Mouse (Mus musculus) gastrocnemius, postnatal 10 days (tissue): ENCODE measurements at regions not wholly inside any gene's neighbourhood (a gene's known extent, or its start where the extent isn't known, plus 50 kb on each side); places are given as distances from the start of the nearest gene placed in this dataset.
"Not testable (repeated sequence)": the region's sequence is repeated elsewhere in the genome, so short reads cannot be mapped to it uniquely, and the experiment has no call there.

Source experiments
- DNase-seq: peaks from one replicate; pipeline ENCODE4 v3.0.0; 2021; ENCODE audit warnings: mixed read lengths

DNA sequence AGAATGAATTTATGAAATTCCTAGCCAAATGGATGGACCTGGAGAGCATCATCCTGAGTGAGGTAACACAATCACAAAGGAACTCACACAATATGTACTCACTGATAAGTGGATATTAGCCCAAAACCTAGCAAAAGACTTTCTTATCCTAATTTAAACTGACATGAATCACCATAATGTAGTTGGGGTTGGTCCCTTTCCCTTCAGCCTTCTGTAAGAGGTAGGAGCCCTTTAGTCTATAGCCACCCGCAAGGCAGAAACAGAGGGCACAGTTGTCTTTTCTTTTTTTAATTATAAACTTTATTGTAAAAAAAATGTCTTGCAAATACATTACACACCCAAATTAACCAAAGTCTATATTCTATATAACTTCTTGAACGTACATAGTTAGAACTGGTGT lies 81.3 kb downstream of the Ogfrl1 start:
- not testable (repeated sequence) for DNase-seq

- DNase-seq: not testable (repeated sequence)
Measured at GRCm38 (mm10) chr1:23314863-23315262, 82.7 kb downstream of the Ogfrl1 start.

- DNase-seq: no peak
Measured at GRCm38 (mm10) chr1:23292718-23293117, 104.9 kb downstream of the Ogfrl1 start.

GRCm38 (mm10) chr1:23286741-23287140 lies 110.8 kb downstream of the Ogfrl1 start:
- DNase-seq: peak; percentile 20

DNA sequence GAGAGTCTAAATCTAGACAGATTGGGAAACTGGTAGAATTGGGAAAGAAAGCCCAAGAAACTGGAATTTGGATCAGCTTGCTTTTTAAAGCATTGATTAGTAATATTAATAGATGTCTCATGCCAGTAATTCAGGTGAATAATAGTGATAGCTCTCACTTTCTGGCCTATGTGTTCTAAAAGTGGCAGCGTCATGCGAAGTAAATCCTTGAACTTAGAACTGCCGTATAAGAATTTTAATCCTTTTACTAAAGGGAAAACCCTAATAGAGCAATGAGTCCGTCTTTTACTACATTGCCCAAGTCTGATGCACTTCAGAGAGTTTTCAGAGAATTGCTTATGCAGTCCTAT lies 114.7 kb downstream of the Ogfrl1 start:
- DNase-seq: no peak

DNA sequence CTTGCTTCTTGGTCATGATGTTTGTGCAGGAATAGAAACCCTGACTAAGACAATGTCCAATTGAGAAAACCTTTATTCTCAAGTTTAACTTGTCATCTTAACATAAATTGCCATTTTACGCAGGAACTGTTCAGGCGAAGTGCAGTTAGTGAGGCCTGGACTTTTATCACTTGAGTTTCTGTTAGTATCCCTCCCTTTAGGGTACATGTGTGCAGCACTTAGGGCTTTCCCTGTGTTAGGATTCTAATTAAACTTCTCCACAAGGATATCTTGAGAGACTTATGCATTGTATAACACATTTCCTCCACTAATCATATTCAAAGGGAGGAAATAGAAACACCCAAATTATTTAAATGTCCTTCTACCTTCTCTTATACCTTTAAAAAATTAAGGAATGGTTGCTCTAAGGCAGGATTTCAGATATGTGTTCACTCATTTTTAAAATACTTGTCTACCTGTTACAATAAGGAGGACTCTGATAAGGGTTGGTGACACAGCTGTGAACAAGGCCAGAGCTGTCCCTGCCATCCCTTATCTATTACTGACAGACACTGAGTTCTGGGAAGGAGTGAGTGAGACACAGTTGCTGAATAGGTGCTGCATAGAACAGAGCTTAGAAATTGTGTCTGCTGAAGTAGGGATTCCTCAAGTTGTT lies 115.2 kb downstream of the Ogfrl1 start:
- DNase-seq: no peak

GRCm38 (mm10) chr1:23279827-23280226 lies 117.7 kb downstream of the Ogfrl1 start:
- DNase-seq: no peak

DNA sequence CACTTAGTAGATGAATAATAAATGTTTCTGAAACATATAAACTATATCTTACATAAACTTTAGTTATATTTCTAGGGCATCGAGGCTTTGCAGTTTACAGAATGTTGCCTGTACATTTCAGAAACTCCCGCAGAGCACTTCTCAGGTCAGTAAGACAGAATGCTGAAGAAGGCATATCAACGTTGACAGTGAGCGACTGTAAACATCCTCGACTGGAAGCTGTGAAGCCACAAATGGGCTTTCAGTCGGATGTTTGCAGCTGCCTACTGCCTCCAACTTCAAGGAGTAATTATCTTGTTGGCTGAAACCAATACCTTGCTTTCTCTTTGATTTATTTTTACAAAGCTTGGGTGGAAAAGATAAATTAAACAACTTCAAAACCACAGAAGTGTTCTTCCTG lies 125.5 kb downstream of the Ogfrl1 start:
- no peak for DNase-seq

DNA sequence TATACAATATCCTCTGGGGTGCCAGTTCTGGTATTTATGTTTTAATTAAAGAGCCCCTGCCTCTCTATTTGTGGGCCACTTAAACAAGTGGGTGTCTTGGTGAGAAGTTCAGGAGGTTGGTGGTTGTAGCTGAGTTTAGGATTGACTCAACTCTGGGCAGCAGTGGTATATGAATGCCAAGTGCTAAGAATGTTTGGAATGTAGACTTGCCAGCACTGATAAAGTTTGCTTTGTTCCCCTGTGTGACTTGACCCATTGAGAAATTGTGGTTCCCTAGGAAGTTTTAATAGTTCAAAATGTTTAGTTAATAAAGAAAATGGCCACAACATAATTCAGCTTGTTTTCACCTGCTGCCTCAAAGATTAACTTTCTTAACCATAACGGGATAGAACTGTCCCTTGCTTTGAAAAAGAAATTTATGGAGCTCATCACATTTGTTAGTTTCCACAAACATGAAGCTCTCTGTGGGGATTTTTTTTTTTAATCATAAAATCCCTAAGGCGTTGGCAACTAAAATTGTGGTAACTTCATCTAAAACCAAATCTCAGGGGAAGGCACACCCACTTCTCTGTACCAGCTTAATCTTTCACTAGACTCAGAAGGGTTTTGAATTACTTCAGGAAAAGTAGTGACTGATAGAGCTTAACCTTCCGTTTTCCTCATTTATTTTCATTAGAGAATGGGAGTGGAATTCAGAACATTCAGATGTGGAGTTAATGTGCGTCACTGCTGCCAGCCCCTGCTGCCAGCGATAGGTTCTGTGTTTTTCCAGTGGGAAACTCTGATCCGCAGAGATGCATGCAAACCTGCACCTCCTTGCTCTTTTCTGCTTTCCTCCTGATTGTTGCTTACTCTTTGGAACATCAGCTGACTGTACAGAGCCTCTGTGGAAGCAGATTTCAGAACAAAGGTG lies 126.4 kb downstream of the Ogfrl1 start:
- no peak for DNase-seq

GRCm38 (mm10) chr1:23268062-23268461 lies 129.5 kb downstream of the Ogfrl1 start:
- no peak for DNase-seq

DNA sequence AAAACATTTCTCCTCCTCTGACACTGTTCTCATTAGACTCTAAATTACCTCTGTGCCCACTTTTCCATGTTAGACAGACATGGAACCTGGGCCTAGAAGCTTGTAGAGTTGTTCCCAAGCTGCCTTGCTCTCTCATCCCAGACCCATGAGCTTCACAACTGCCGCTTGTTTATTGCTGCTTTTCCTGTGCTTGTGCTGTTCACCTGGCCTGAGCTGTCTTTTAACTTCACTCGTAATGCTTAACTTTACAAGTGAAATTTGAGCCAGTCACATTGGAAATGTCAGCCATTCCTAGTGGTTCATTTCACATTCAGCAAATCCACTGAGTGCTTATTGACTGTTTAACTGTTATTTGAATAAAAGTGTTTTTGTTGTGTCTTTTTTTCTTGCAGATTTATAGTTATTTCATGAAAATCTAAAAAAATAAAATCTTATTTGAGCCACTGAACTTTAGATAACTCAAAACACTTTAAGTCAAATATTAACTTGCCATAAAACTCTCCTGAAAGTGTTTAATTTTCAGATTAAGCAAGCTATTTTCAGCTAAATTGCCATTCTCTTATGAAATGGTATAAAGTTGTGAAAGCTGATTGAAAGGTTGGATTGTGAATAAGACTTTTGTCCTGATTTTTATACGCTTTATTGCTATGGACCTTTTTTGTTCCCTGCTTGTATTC lies 131.9 kb downstream of the Ogfrl1 start:
- no peak for DNase-seq

DNA sequence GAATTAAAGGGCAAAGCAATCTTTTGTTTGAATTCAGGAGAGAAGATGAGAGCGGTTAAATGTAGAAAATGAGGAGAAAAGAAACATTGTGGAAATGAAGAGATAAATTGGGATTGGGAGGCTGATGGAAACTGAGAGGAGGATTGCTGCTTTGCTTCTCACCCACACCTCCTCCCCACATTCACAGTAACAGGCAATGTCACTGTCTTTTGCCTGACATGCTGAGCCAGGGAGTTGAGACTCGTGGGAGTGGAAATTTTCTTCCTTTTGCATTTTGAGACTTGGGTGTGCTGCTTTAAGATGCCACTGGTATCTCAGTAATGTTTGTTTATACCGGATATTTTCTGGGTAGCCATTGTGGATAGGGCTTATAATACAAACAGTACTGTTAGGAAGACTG lies 133.3 kb downstream of the Ogfrl1 start:
- no peak for DNase-seq

GRCm38 (mm10) chr1:23263798-23264197 lies 133.8 kb downstream of the Ogfrl1 start:
- DNase-seq: no peak

- DNase-seq: no peak
Measured at GRCm38 (mm10) chr1:23261652-23262051, 135.9 kb downstream of the Ogfrl1 start.

DNA sequence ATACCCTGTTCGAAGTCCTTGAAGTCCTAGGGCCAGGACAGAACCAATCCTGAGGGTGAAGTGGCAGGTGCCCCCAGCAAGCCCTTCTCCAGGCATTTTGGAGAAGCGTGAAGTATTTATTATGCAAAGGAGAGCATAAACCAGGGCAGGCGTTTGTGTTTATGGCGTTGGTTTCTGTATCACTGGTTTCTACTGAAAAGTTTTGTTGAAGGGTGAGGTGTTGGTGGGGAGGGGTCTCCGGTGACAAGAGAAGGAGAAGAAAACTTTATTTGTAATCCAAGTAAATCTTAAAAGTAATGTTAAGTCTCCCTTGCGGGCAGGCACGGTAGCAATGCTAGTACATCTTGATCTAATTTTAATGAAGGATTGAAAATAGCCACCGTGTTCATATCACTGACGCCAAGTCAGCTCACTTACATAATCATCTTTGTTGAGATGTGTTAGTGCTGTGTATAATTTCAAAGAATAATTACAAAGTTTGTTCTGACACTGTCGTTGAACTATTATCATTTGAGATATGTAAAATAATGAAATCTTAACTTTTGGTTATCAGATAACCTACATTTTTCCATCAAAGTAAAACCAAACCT lies 140.2 kb downstream of the Ogfrl1 start:
- DNase-seq: no peak

GRCm38 (mm10) chr1:23256630-23257001 lies 141.0 kb downstream of the Ogfrl1 start:
- DNase-seq: peak; percentile 77

DNA sequence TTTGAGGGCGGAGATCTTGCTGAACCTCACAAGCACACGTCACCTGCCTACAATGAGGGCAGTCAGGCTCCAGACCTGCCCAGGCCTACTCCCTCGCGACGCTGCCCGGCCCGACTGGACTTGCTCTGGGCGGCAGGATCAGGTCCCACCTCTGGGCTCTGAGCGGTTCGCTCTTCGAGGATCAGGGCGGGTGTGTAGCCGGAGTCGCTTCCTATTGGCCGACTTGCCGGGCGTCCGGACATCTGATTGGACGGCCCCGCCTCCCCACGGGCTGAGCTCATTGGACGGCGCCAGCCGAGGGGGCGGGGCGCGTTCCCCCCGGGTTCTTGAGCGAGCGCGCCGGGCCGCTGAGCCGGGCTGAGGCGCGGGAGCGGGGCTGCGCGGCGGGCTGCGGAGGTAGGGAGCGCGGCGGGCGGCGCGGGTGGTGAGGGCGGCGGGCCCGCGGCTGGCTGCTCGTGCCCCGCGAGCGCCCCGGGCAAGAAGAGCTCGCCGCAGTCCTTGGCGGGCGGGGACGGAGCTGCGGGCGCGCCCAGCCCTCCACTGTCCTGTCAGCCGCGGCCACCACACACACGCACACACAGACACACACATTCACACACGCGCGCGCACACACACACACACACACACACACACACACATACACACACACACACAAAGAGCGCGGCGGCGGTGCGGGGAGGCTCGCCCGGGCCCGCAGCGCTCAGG lies 141.5 kb downstream of the Ogfrl1 start:
- DNase-seq: peak; percentile 97

DNA sequence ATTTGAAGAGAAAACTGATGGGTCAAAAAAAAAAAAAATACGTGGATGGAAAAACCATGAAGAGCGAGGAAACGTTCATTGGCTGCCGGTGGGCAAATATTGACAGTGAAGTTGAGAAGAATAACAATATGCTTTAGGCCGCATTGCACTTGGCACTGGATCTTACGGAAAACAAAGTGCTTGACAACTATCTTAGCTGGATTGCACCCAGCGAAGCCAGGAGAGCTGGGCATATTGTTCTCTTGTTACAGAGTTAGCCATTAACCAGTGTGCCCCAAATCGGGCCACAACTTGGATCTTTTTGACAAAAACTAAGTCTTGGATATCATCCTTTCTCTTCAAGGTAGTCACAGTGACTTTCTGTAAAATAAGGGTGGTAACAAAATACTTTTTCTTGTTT lies 143.3 kb downstream of the Ogfrl1 start:
- DNase-seq: no peak

DNA sequence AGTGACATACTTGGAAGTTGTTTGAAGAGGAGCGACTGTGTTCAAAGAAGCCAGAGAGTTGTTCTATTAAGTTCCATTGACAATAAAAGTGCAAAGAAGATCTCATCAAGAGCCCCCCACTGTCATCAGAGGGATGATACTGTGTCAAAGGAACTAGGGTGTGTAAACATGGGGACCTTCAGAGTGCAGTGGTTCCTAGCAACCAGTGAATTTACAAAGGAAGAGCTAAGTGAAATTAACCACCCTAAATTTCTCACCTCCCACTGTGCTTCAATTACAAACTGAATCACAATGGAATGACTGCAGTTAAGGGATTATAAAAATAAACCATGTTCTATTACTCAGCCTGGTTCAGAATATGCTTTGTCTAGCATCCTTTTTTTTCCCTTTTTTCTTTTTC lies 129.5 kb upstream of the 4933415F23Rik start:
- no peak for DNase-seq

DNA sequence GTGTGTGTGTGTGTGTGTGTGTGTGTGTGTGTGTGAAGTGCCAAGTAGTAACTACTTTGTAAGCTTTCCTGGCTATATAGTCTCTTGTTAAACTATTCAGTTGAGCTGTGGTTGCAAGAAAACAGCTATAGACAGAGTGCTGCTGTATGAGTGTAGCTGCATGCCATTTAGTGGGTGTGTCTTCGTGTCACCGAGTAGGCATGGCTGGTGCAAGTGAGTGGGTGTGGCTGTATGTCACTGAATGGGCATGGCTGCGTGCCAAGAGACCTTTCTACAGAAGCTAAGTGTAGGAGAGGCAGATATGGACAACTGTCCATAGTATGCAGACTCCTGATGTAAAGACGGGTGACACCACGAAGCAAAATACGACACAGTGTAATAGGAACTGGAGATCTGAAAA lies 126.4 kb upstream of the 4933415F23Rik start:
- no peak for DNase-seq

DNA sequence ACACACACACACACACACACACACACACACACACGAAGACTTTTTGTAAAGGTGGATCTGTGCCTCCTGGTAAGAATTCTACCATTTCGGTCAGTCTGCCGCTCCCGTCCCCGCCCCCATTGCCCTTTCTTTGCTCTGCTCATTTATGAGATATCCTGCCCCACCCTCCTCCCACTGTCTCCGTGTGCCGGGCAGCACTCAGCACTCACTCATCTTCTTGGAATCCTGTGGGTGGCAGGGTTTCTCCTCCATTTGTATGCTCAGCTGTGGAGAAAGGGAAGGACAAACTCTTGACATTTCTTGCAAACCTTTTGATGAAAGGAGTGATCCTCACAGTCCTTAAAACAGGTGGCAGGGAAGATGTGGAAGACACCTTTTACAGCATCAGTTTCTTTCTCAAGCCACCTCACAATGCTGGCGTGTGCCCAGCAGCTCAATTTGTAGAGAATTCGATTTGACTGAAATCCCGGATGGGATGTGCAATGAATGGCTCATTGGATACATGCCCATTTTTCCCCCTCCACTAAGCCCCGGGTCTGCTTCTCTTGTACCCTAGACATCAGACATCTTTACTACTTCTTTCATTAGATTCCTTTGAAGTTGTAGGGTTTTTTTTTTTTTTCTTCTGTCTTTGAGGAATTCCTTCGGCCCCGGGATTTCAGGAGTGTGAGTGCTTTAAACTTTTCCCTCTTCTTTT lies 112.6 kb upstream of the 4933415F23Rik start:
- DNase-seq: no peak

DNA sequence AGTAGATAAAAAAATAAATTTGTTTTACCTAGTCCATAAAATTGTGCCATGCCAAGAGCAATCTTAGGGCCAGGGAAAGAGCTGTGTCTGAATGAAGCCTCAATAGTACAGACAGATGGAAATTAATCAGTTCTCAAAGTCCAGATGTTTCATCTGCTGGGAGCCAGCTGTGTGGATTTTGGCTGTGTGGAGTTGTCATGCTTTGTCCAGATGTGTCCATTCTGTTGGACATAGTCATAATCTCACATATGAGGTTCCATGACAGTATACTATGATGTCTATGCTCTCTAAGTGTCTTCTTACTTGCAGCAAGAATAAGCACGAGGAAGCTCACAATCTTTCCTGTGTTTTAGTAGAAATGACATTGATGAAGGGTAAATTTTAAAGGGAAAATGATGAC lies 105.8 kb upstream of the 4933415F23Rik start:
- no peak for DNase-seq
